Mouse (Mus musculus) intestine, embryonic 14.5 days (tissue): Measurements from ENCODE around the gene Ankrd17. TPM values are rescaled to one million over a fixed set of nuclear protein-coding genes. Genes with fewer than 3 reads are reported as not detected.
A peak's percentile ranks its signal among the peaks of the same experiment; 100 is the strongest.

ENCODE experiments used
- ATAC-seq: fragments of 200-750 bp; cut with Nextera tagmentation; replicated peaks from 2 replicates; pipeline ENCODE4 v1.8.0; 2017; ENCODE audit warnings: low read depth, moderate number of reproducible peaks, moderate TSS enrichment, moderate library complexity; ENCODE audit not compliant: low FRiP score, low TSS enrichment
- DNase-seq: peaks from one replicate; pipeline ENCODE4 v3.0.0-alpha.2; 2018; ENCODE audit warnings: low spot score
- H3K27ac ChIP-seq: fragments of 300-500 bp; sonication (generic); 2 replicates; pipeline ENCODE4 v1.5.1; 2014; ENCODE audit warnings: low read depth, mild to moderate bottlenecking, control low read depth
- H3K27me3 ChIP-seq: fragments of 300-500 bp; sonication (generic); replicated peaks from 2 replicates; pipeline ENCODE4 v1.6.1; 2014; ENCODE audit warnings: low read length, control low read depth; ENCODE audit not compliant: control insufficient read depth, insufficient read depth
- H3K36me3 ChIP-seq: fragments of 300-500 bp; sonication (generic); 2 replicates; pipeline ENCODE4 v1.6.1; 2014; ENCODE audit warnings: low read length, control low read depth; ENCODE audit not compliant: control insufficient read depth, insufficient read depth
- H3K4me1 ChIP-seq: fragments of 300-500 bp; sonication (generic); replicated peaks from 2 replicates; pipeline ENCODE4 v1.6.1; 2014; ENCODE audit warnings: low read length, control low read depth, mixed read lengths; ENCODE audit not compliant: control insufficient read depth, insufficient read depth
- H3K4me2 ChIP-seq: fragments of 300-500 bp; sonication (generic); 2 replicates; pipeline ENCODE4 v1.6.1; 2014; ENCODE audit warnings: low read length
- H3K4me3 ChIP-seq: fragments of 300-500 bp; sonication (generic); 2 replicates; pipeline ENCODE4 v1.5.1; 2014; ENCODE audit warnings: low read depth, low read length, control low read depth, mixed read lengths
- H3K9ac ChIP-seq: fragments of 300-500 bp; sonication (generic); 2 replicates; pipeline ENCODE4 v1.6.1; 2014; ENCODE audit warnings: mild to moderate bottlenecking, low read length
- H3K9me3 ChIP-seq: fragments of 300-500 bp; sonication (generic); 2 replicates; pipeline ENCODE4 v1.6.1; 2016; ENCODE audit warnings: low read length, control low read depth; ENCODE audit not compliant: control insufficient read depth
- WGBS: fragments of 180-500 bp; shearing (Covaris S2); extraction: QIAGEN DNeasy Blood & Tissue Kit; methylation state at CpG from one replicate; pipeline ENCODE4 v1.1.7; 2014; 5-methylcytosine and 5-hydroxymethylcytosine counted together
- polyA plus RNA-seq: library from polyadenylated mRNA; unstranded; fragments of >200 nt; fragmentation: Nextera tagmentation; extraction: Ambion mirVana; gene quantifications from 2 replicates; pipeline ENCODE4 v1.2.1, GENCODE M21; 2014

Ankrd17 gene
- polyA plus RNA-seq, 1 experiment from 2014 or later = 38.6 TPM

- Histone ChIP-seq H3K4me1 (no peaks in the 10 kb centered on the region), H3K36me3 (peaks cover 86% of the 10 kb centered on the region), H3K9ac (no peak overlapping the region), H3K27ac (no peak overlapping the region), H3K4me2 (no peak overlapping the region), H3K27me3 (no peaks in the 10 kb centered on the region), H3K4me3 (no peak overlapping the region), H3K9me3 (no peaks in the 10 kb centered on the region)
- WGBS = 89% methylated on average over 2 of the region's 2 CpGs
- ATAC-seq (no peak), DNase-seq (no peak)
These were observed 119.4 kb downstream of the Ankrd17 start for GRCm38 (mm10) chr5:90246987-90247386.

- H3K4me1 ChIP-seq = no peaks in the 10 kb centered on the region
- no peak overlapping the region for H3K9ac ChIP-seq
- no peak for ATAC-seq
- peaks cover 86% of the 10 kb centered on the region for H3K36me3 ChIP-seq
- H3K9me3 ChIP-seq = no peaks in the 10 kb centered on the region
- DNase-seq = peak; percentile 44
- no peaks in the 10 kb centered on the region for H3K27me3 ChIP-seq
- no peak overlapping the region for H3K27ac ChIP-seq
- H3K4me3 ChIP-seq = no peak overlapping the region
- H3K4me2 ChIP-seq = no peak overlapping the region
- WGBS = 82% methylated on average over 4 of the region's 4 CpGs
These were observed 119.8 kb downstream of the Ankrd17 start for GRCm38 (mm10) chr5:90246567-90246966.

GRCm38 (mm10) chr5:90245416-90245815, 121.0 kb downstream of the Ankrd17 start:
- H3K36me3 ChIP-seq = peaks cover 84% of the 10 kb centered on the region
- no peak overlapping the region for H3K9ac ChIP-seq
- no peaks in the 10 kb centered on the region for H3K27me3 ChIP-seq
- no peaks in the 10 kb centered on the region for H3K9me3 ChIP-seq
- H3K27ac ChIP-seq = no peak overlapping the region
- H3K4me3 ChIP-seq = no peak overlapping the region
- no peaks in the 10 kb centered on the region for H3K4me1 ChIP-seq
- DNase-seq (no peak), ATAC-seq (no peak)
- 69% methylated on average over 4 of the region's 4 CpGs for WGBS
- H3K4me2 ChIP-seq = no peak overlapping the region

- Histone ChIP-seq H3K4me2 (no peak overlapping the region), H3K36me3 (peaks cover 89% of the 10 kb centered on the region), H3K4me1 (no peaks in the 10 kb centered on the region), H3K9ac (no peak overlapping the region), H3K27me3 (no peaks in the 10 kb centered on the region), H3K27ac (no peak overlapping the region), H3K9me3 (no peaks in the 10 kb centered on the region), H3K4me3 (no peak overlapping the region)
- 96% methylated on average over 8 of the region's 8 CpGs for WGBS
- no peak for DNase-seq
- no peak for ATAC-seq
These were observed 131.2 kb downstream of the Ankrd17 start for GRCm38 (mm10) chr5:90235217-90235616.

GRCm38 (mm10) chr5:90233305-90233704, 133.1 kb downstream of the Ankrd17 start:
- Histone ChIP-seq H3K4me1 (no peaks in the 10 kb centered on the region), H3K27ac (no peak overlapping the region), H3K27me3 (no peaks in the 10 kb centered on the region), H3K36me3 (peaks cover 97% of the 10 kb centered on the region), H3K4me3 (no peak overlapping the region), H3K9me3 (no peaks in the 10 kb centered on the region), H3K4me2 (no peak overlapping the region), H3K9ac (no peak overlapping the region)
- WGBS = 91% methylated on average over 4 of the region's 4 CpGs
- ATAC-seq = no peak
- no peak for DNase-seq

- H3K4me1 ChIP-seq = no peaks in the 10 kb centered on the region
- H3K36me3 ChIP-seq = peaks cover 87% of the 10 kb centered on the region
- no peak for ATAC-seq
These were observed 136.6 kb downstream of the Ankrd17 start for GRCm38 (mm10) chr5:90229760-90230159.

GRCm38 (mm10) chr5:90226696-90227095, 139.7 kb downstream of the Ankrd17 start:
- 97% methylated on average over 3 of the region's 3 CpGs for WGBS
- Histone ChIP-seq H3K4me1 (peaks cover 6% of the 10 kb centered on the region), H3K27me3 (no peaks in the 10 kb centered on the region), H3K4me3 (no peak overlapping the region), H3K9me3 (no peaks in the 10 kb centered on the region), H3K4me2 (no peak overlapping the region), H3K9ac (no peak overlapping the region), H3K27ac (no peak overlapping the region), H3K36me3 (peaks cover 63% of the 10 kb centered on the region)
- DNase-seq (peak; percentile 27), ATAC-seq (no peak)

More at GRCm38 (mm10) chr5:90229760-90230159, 136.6 kb downstream of the Ankrd17 start:
- Histone ChIP-seq H3K4me3 (no peak overlapping the region), H3K27me3 (no peaks in the 10 kb centered on the region), H3K9ac (no peak overlapping the region), H3K27ac (no peak overlapping the region), H3K4me2 (no peak overlapping the region), H3K9me3 (no peaks in the 10 kb centered on the region)
- WGBS = 86% methylated on average over 2 of the region's 2 CpGs
- DNase-seq = no peak

- ATAC-seq (no peak), DNase-seq (peak; percentile 21)
- no peak overlapping the region; the same call in 1 of the 2 replicates for H3K27ac ChIP-seq
- peak overlapping the region; percentile 36 for H3K4me2 ChIP-seq
- peaks cover 6% of the 10 kb centered on the region for H3K4me1 ChIP-seq
- peaks cover 56% of the 10 kb centered on the region for H3K36me3 ChIP-seq
- H3K27me3 ChIP-seq = no peaks in the 10 kb centered on the region
- H3K9me3 ChIP-seq = no peaks in the 10 kb centered on the region
- no peak overlapping the region for H3K9ac ChIP-seq
- 86% methylated on average over 5 of the region's 5 CpGs for WGBS
- H3K4me3 ChIP-seq = peak overlapping the region; percentile 95; the same call in 1 of the 2 replicates
These were observed 141.6 kb downstream of the Ankrd17 start for GRCm38 (mm10) chr5:90224730-90225129.

- Histone ChIP-seq H3K36me3 (peaks cover 52% of the 10 kb centered on the region), H3K9ac (peak within 1 kb of the TSS; percentile 78), H3K9me3 (no peaks in the 10 kb centered on the region), H3K4me2 (peak within 1 kb of the TSS; percentile 80), H3K27ac (peak within 1 kb of the TSS; percentile 89), H3K4me1 (peaks cover 6% of the 10 kb centered on the region), H3K27me3 (no peaks in the 10 kb centered on the region), H3K4me3 (peak within 1 kb of the TSS; percentile 95)
- ATAC-seq (peak; percentile 98), DNase-seq (peak; percentile 98)
- WGBS = under 1% methylated on average over 62 of the region's 62 CpGs
These were observed 142.6 kb downstream of the Ankrd17 start, which contains the start of gene Cox18 for GRCm38 (mm10) chr5:90223534-90224381. Gene Cox18, minus strand, starts transcription at chr5:90224001.
